Mouse (Mus musculus): ENCODE measurements at regions not wholly inside any gene's neighbourhood (a gene's known extent, or its start where the extent isn't known, plus 50 kb on each side); places are given as distances from the start of the nearest gene placed in this dataset.
"Not testable (repeated sequence)": the region's sequence is repeated elsewhere in the genome, so short reads cannot be mapped to it uniquely, and the experiment has no call there.

DNA sequence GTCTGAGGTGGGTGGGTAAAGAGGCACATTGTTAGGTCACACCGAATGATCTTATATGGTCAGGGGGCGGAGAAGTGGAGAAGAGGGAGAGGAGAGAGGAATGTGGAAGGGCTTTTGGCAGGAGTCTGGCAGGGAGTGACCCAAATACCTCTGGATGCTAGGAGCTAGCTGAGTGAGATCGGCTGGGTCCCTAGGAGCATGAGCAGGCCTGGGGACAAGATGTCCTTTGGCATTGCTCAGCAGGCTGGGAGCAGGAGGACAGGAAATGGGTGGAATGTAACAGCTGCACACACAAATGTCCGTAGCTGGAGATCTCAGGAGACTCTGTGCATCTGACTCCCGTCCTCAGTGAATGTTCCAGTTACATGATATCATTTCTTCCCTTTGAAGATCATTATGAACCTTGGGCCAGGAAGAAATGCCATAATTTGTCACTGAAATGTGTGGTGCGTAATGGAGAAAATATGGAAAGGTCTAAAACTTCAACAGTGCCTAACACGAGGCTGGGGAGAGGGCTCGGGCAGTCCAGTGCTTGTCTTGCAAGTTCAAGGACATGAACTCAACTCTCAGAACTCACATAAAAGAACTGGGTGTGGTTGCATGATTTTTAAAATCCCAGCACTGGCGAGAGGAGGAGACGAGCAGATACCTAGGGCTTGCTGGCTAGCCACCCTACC lies 59.6 kb upstream of the Zfp366 start:
- no peak overlapping the region for H3K27ac ChIP-seq (ENCODE audit: insufficient read depth, low read length)
- H3K36me3 ChIP-seq (ENCODE audit: control insufficient read depth, insufficient read depth, low read length, poor library complexity, severe bottlenecking): no peaks in the 10 kb centered on the region
- H3K4me1 ChIP-seq (ENCODE audit: control insufficient read depth, insufficient read depth, low read length): peaks cover 5% of the 10 kb centered on the region
- H3K4me3 ChIP-seq (ENCODE audit: low read depth, low read length): no peak overlapping the region
- H3K27me3 ChIP-seq (ENCODE audit: control insufficient read depth, insufficient read depth, low read length, poor library complexity, severe bottlenecking): no peaks in the 10 kb centered on the region
- TF ChIP-seq POLR2A (IDR thresholded peaks at IDR 0.05; ENCODE audit: insufficient read depth, low read length): no peak
- no peak for TF ChIP-seq CTCF (IDR thresholded peaks at IDR 0.05; ENCODE audit: low read depth, low read length)
- TF ChIP-seq EP300 (IDR thresholded peaks at IDR 0.05; ENCODE audit: insufficient read depth, low read depth, low read length): no peak
- H3K9ac ChIP-seq (ENCODE audit: low read depth, poor library complexity, severe bottlenecking): no peak overlapping the region
- H3K9me3 ChIP-seq (replicated peaks; ENCODE audit: control insufficient read depth, insufficient read depth, low read length, poor library complexity, severe bottlenecking): peaks cover 24% of the 10 kb centered on the region

- Histone ChIP-seq H3K27me3 (ENCODE audit: control insufficient read depth, insufficient read depth, low read length, poor library complexity, severe bottlenecking) (no peaks in the 10 kb centered on the region), H3K9ac (ENCODE audit: low read depth, poor library complexity, severe bottlenecking) (no peak overlapping the region), H3K4me1 (ENCODE audit: control insufficient read depth, insufficient read depth, low read length) (peaks cover 5% of the 10 kb centered on the region), H3K9me3 (replicated peaks; ENCODE audit: control insufficient read depth, insufficient read depth, low read length, poor library complexity, severe bottlenecking) (peaks cover 15% of the 10 kb centered on the region), H3K36me3 (ENCODE audit: control insufficient read depth, insufficient read depth, low read length, poor library complexity, severe bottlenecking) (no peaks in the 10 kb centered on the region), H3K27ac (ENCODE audit: insufficient read depth, low read length) (no peak overlapping the region), H3K4me3 (ENCODE audit: low read depth, low read length) (no peak overlapping the region)
- no peak for TF ChIP-seq POLR2A (IDR thresholded peaks at IDR 0.05; ENCODE audit: insufficient read depth, low read length)
- TF ChIP-seq CTCF (IDR thresholded peaks at IDR 0.05; ENCODE audit: low read depth, low read length): no peak
- TF ChIP-seq EP300 (IDR thresholded peaks at IDR 0.05; ENCODE audit: insufficient read depth, low read depth, low read length): no peak
These were observed 60.5 kb upstream of the Zfp366 start for GRCm38 (mm10) chr13:99124141-99124540.

DNA sequence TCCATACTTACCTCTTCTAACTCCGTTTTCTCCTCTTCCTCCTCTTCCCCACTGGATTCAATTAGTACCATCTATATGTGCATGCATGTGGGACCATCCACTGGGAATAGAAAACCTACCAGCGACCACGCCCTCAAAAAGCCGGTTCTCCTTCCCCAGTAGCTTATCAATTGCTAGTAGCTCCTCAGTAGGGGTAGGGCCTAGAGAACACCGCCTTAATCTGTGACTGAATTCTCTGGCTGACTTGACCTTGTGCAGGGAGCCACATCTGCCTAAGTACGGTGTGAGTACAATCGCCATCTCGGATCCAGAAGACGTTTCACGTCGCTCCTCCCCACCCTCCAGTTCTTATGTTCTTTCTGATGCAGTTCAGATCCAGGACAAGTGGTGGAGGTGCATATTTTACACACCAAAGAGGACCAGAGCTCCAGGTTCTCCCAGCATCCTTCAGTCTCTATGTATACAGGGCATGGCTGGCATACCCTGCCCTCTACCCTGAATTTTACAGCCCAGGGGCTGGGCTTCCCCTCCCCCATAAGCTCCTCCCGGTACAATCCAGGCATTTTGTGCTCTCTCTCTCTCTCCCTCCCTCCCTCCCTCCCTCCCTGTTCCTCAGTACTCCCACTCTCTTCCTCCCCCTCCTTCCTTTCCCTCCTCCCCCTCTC lies 61.0 kb upstream of the Zfp366 start:
- H3K27ac ChIP-seq (ENCODE audit: insufficient read depth, low read length): no peak overlapping the region
- peaks cover 15% of the 10 kb centered on the region for H3K9me3 ChIP-seq (replicated peaks; ENCODE audit: control insufficient read depth, insufficient read depth, low read length, poor library complexity, severe bottlenecking)
- H3K36me3 ChIP-seq (ENCODE audit: control insufficient read depth, insufficient read depth, low read length, poor library complexity, severe bottlenecking): no peaks in the 10 kb centered on the region
- H3K27me3 ChIP-seq (ENCODE audit: control insufficient read depth, insufficient read depth, low read length, poor library complexity, severe bottlenecking): no peaks in the 10 kb centered on the region
- TF ChIP-seq POLR2A (IDR thresholded peaks at IDR 0.05; ENCODE audit: insufficient read depth, low read length): no peak
- TF ChIP-seq CTCF (IDR thresholded peaks at IDR 0.05; ENCODE audit: low read depth, low read length): no peak
- no peak for TF ChIP-seq EP300 (IDR thresholded peaks at IDR 0.05; ENCODE audit: insufficient read depth, low read depth, low read length)
- no peak overlapping the region for H3K4me3 ChIP-seq (ENCODE audit: low read depth, low read length)
- peaks cover 5% of the 10 kb centered on the region for H3K4me1 ChIP-seq (ENCODE audit: control insufficient read depth, insufficient read depth, low read length)
- no peak overlapping the region for H3K9ac ChIP-seq (ENCODE audit: low read depth, poor library complexity, severe bottlenecking)

- H3K9ac ChIP-seq (ENCODE audit: low read depth, poor library complexity, severe bottlenecking); H3K27ac ChIP-seq (ENCODE audit: insufficient read depth, low read length); H3K27me3 ChIP-seq (ENCODE audit: control insufficient read depth, insufficient read depth, low read length, poor library complexity, severe bottlenecking); H3K4me1 ChIP-seq (ENCODE audit: control insufficient read depth, insufficient read depth, low read length); H3K4me3 ChIP-seq (ENCODE audit: low read depth, low read length); H3K36me3 ChIP-seq (ENCODE audit: control insufficient read depth, insufficient read depth, low read length, poor library complexity, severe bottlenecking): not testable (repeated sequence)
- peaks cover 13% of the 10 kb centered on the region for H3K9me3 ChIP-seq (replicated peaks; ENCODE audit: control insufficient read depth, insufficient read depth, low read length, poor library complexity, severe bottlenecking)
These were observed 62.1 kb upstream of the Zfp366 start for GRCm38 (mm10) chr13:99122539-99122938.

GRCm38 (mm10) chr13:99121096-99121495 lies 63.5 kb upstream of the Zfp366 start:
- TF ChIP-seq EP300 (IDR thresholded peaks at IDR 0.05; ENCODE audit: insufficient read depth, low read depth, low read length): no peak
- TF ChIP-seq POLR2A (IDR thresholded peaks at IDR 0.05; ENCODE audit: insufficient read depth, low read length): no peak
- no peak for TF ChIP-seq CTCF (IDR thresholded peaks at IDR 0.05; ENCODE audit: low read depth, low read length)

DNA sequence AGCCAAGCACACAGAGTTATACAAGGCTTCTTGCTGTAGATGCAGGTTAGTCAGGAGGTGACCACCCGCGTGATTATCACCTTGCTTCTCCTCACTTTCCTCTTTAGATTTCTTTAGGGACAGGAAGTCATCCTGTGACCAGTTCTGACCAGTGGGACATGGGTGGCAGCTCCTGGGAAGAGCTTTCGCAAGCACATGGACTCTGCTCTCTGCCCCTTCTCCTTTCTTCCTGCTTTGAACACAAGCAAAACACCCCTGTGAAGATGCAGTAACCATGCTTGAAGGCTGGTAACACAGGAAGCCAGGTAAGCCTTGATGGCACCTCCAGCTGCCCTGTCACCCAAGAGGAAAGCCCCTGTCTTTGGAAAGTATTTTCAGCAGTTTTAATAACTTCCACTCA lies 64.7 kb upstream of the Zfp366 start:
- H3K4me3 ChIP-seq (ENCODE audit: low read depth, low read length): no peak overlapping the region
- no peaks in the 10 kb centered on the region for H3K36me3 ChIP-seq (ENCODE audit: control insufficient read depth, insufficient read depth, low read length, poor library complexity, severe bottlenecking)
- peaks cover 2% of the 10 kb centered on the region for H3K4me1 ChIP-seq (ENCODE audit: control insufficient read depth, insufficient read depth, low read length)
- peaks cover 8% of the 10 kb centered on the region for H3K9me3 ChIP-seq (replicated peaks; ENCODE audit: control insufficient read depth, insufficient read depth, low read length, poor library complexity, severe bottlenecking)
- TF ChIP-seq EP300 (IDR thresholded peaks at IDR 0.05; ENCODE audit: insufficient read depth, low read depth, low read length): no peak
- TF ChIP-seq POLR2A (IDR thresholded peaks at IDR 0.05; ENCODE audit: insufficient read depth, low read length): no peak
- TF ChIP-seq CTCF (IDR thresholded peaks at IDR 0.05; ENCODE audit: low read depth, low read length): no peak
- no peaks in the 10 kb centered on the region for H3K27me3 ChIP-seq (ENCODE audit: control insufficient read depth, insufficient read depth, low read length, poor library complexity, severe bottlenecking)
- H3K27ac ChIP-seq (ENCODE audit: insufficient read depth, low read length): no peak overlapping the region
- H3K9ac ChIP-seq (ENCODE audit: low read depth, poor library complexity, severe bottlenecking): no peak overlapping the region

More at GRCm38 (mm10) chr13:99121096-99121495, 63.5 kb upstream of the Zfp366 start:
- H3K9me3 ChIP-seq (replicated peaks; ENCODE audit: control insufficient read depth, insufficient read depth, low read length, poor library complexity, severe bottlenecking): peaks cover 11% of the 10 kb centered on the region
- H3K27ac ChIP-seq (ENCODE audit: insufficient read depth, low read length): no peak overlapping the region
- H3K27me3 ChIP-seq (ENCODE audit: control insufficient read depth, insufficient read depth, low read length, poor library complexity, severe bottlenecking): no peaks in the 10 kb centered on the region
- H3K9ac ChIP-seq (ENCODE audit: low read depth, poor library complexity, severe bottlenecking): no peak overlapping the region
- H3K4me1 ChIP-seq (ENCODE audit: control insufficient read depth, insufficient read depth, low read length): peaks cover 5% of the 10 kb centered on the region
- H3K36me3 ChIP-seq (ENCODE audit: control insufficient read depth, insufficient read depth, low read length, poor library complexity, severe bottlenecking): no peaks in the 10 kb centered on the region
- no peak overlapping the region for H3K4me3 ChIP-seq (ENCODE audit: low read depth, low read length)
